Mouse (Mus musculus): ENCODE results near the gene Gm21870. TPM values are rescaled to one million over a fixed set of nuclear protein-coding genes. Genes with fewer than 3 reads are reported as not detected.
"Not testable (repeated sequence)": the region's sequence is repeated elsewhere in the genome, so short reads cannot be mapped to it uniquely, and the experiment has no call there.

Gm21870 gene
- not detected in 2 replicates for polyA plus RNA-seq (2012; rRNA removed)

DNA sequence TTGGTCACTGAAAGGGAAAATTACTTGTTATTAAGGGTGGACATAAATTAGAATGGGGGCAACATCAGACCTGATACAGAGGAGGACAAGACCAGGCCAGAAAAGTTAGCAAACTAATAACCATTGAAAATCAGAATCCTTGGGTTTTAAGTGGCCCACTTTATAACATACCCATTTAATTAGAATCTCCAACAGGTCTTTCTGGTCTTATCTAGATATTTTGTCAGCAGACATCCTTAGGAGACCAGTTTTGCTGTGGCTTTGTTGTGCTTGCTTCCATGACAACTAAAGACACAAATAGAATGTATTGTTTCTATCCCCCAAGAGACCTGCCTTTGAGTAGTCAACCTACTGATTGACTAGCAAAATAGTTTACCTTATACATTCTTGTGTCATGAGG is at the start of gene Gm21870:
Gm21870 (minus strand) TSS at position 101 of the 400 bp plus-strand sequence.
- H3K4me1 ChIP-seq (ENCODE audit: control insufficient read depth, insufficient read depth, low read length); H3K4me3 ChIP-seq (replicated peaks; ENCODE audit: extremely low read depth, low read depth, low read length); DNase-seq: not testable (repeated sequence)

DNA sequence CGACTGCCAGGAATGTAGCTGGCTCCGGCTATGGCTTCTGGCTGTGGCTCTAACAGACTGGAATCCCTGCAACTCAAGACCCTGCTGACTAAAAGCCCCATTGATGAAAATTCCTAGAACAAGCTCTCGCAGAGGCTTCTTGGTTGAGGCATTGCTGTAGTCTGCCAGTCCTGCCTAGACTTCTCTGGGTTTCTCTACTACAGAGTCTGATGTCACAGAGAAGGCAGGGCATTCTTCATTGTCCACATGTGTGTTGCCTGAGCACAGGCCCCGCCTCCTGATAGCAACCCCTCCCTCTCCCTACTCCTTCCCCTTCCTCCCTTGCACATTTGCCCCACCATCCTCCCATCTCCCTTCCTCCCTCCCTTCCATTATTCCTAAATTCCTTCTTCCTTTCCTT is 30.2 kb downstream of the Gm21870 start, which contains the start of gene Btbd35f6:
Btbd35f6 (minus strand) TSS at position 101 of the 400 bp plus-strand sequence.
- not testable (repeated sequence) for H3K4me1 ChIP-seq (ENCODE audit: control insufficient read depth, insufficient read depth, low read length); DNase-seq; H3K4me3 ChIP-seq (replicated peaks; ENCODE audit: extremely low read depth, low read depth, low read length)
- 67% methylated on average over 2 of the region's 4 CpGs for WGBS

Other genes with a start within 250 kb of the Gm21870 start
- not detected in 2 replicates for gene Btbd35f6, start 30.3 kb downstream of the Gm21870 start, polyA plus RNA-seq (2012; rRNA removed)
- gene Btbd35f9, start 174.7 kb upstream of the Gm21870 start, polyA plus RNA-seq (2012; rRNA removed): not detected in 2 replicates

Measured in lung, adult 2 months (tissue).